Mouse (Mus musculus): ENCODE measurements around the gene Tex2. TPM values are rescaled to one million over a fixed set of nuclear protein-coding genes. Genes with fewer than 3 reads are reported as not detected.
"Not testable (repeated sequence)": the region's sequence is repeated elsewhere in the genome, so short reads cannot be mapped to it uniquely, and the experiment has no call there.

Tex2 gene
- polyA plus RNA-seq, 1 experiment from 2014 or later, result 6.9 TPM

- Histone ChIP-seq H3K4me3 (no peak overlapping the region), H3K4me1 (peaks cover 20% of the 10 kb centered on the region), H3K27ac (no peak overlapping the region), H3K36me3 (peaks cover 10% of the 10 kb centered on the region), H3K27me3 (ENCODE audit: low read depth, poor library complexity, severe bottlenecking) (no peaks in the 10 kb centered on the region), H3K9me3 (replicated peaks) (no peaks in the 10 kb centered on the region)
- no peak for DNase-seq (ENCODE audit: low spot score)
- 83% methylated on average over 4 of the region's 4 CpGs for WGBS
Measured at GRCm38 (mm10) chr11:106503425-106503717, 109.9 kb downstream of the Tex2 start.

GRCm38 (mm10) chr11:106502631-106503424 lies 110.4 kb downstream of the Tex2 start:
- H3K27me3 ChIP-seq (ENCODE audit: low read depth, poor library complexity, severe bottlenecking), result no peaks in the 10 kb centered on the region
- DNase-seq (ENCODE audit: low spot score), result no peak
- H3K4me3 ChIP-seq, result no peak overlapping the region
- 71% methylated on average over 13 of the region's 13 CpGs for WGBS
- no peaks in the 10 kb centered on the region for H3K9me3 ChIP-seq (replicated peaks)
- 0 out of 2 replicates have a peak overlapping the region, but pooled peaks have one; percentile 99 for H3K27ac ChIP-seq
- peaks cover 7% of the 10 kb centered on the region; the same call in 1 of the 2 replicates for H3K36me3 ChIP-seq
- peaks cover 21% of the 10 kb centered on the region for H3K4me1 ChIP-seq

GRCm38 (mm10) chr11:106502159-106502505 lies 111.1 kb downstream of the Tex2 start:
- H3K27ac ChIP-seq, result peak overlapping the region; percentile 99
- H3K9me3 ChIP-seq (replicated peaks), result no peaks in the 10 kb centered on the region
- peak overlapping the region; percentile 87 for H3K4me3 ChIP-seq
- H3K4me1 ChIP-seq, result peaks cover 21% of the 10 kb centered on the region
- peaks cover 7% of the 10 kb centered on the region; the same call in 1 of the 2 replicates for H3K36me3 ChIP-seq
- DNase-seq (ENCODE audit: low spot score), result no peak
- no peaks in the 10 kb centered on the region for H3K27me3 ChIP-seq (ENCODE audit: low read depth, poor library complexity, severe bottlenecking)

- H3K36me3 ChIP-seq, result peaks cover 5% of the 10 kb centered on the region; the same call in 1 of the 2 replicates
- DNase-seq (ENCODE audit: low spot score), result peak; percentile 74
- no peaks in the 10 kb centered on the region for H3K27me3 ChIP-seq (ENCODE audit: low read depth, poor library complexity, severe bottlenecking)
- 2% methylated on average over 22 of the region's 22 CpGs for WGBS
- H3K4me3 ChIP-seq, result peak overlapping the region; percentile 87
- H3K27ac ChIP-seq, result peak overlapping the region; percentile 99
- H3K4me1 ChIP-seq, result peaks cover 21% of the 10 kb centered on the region
- H3K9me3 ChIP-seq (replicated peaks), result no peaks in the 10 kb centered on the region
Measured at GRCm38 (mm10) chr11:106501308-106502158, 111.7 kb downstream of the Tex2 start.

GRCm38 (mm10) chr11:106500393-106501307 lies 112.6 kb downstream of the Tex2 start:
- peak overlapping the region; percentile 87 for H3K4me3 ChIP-seq
- peaks cover 21% of the 10 kb centered on the region for H3K4me1 ChIP-seq
- peak overlapping the region; percentile 99 for H3K27ac ChIP-seq
- H3K36me3 ChIP-seq, result no peaks in the 10 kb centered on the region
- DNase-seq (ENCODE audit: low spot score), result peak; percentile 88
- under 1% methylated on average over 55 of the region's 55 CpGs for WGBS
- H3K9me3 ChIP-seq (replicated peaks), result no peaks in the 10 kb centered on the region
- no peaks in the 10 kb centered on the region for H3K27me3 ChIP-seq (ENCODE audit: low read depth, poor library complexity, severe bottlenecking)

GRCm38 (mm10) chr11:106498739-106499379 lies 114.4 kb downstream of the Tex2 start:
- Histone ChIP-seq H3K4me1 (peaks cover 21% of the 10 kb centered on the region), H3K27me3 (ENCODE audit: low read depth, poor library complexity, severe bottlenecking) (no peaks in the 10 kb centered on the region), H3K4me3 (no peak overlapping the region), H3K9me3 (replicated peaks) (no peaks in the 10 kb centered on the region), H3K27ac (no peak overlapping the region), H3K36me3 (no peaks in the 10 kb centered on the region)
- DNase-seq (ENCODE audit: low spot score), result no peak
- WGBS, result 40% methylated on average over 4 of the region's 4 CpGs

GRCm38 (mm10) chr11:106497926-106498325 lies 115.3 kb downstream of the Tex2 start:
- Histone ChIP-seq H3K4me3 (no peak overlapping the region), H3K36me3 (no peaks in the 10 kb centered on the region), H3K27ac (no peak overlapping the region), H3K4me1 (peaks cover 18% of the 10 kb centered on the region), H3K27me3 (ENCODE audit: low read depth, poor library complexity, severe bottlenecking) (no peaks in the 10 kb centered on the region), H3K9me3 (replicated peaks) (no peaks in the 10 kb centered on the region)
- DNase-seq (ENCODE audit: low spot score), result no peak
- WGBS, result 92% methylated on average over 2 of the region's 2 CpGs

GRCm38 (mm10) chr11:106497009-106497408 lies 116.2 kb downstream of the Tex2 start:
- not testable (repeated sequence) for H3K27ac ChIP-seq; H3K27me3 ChIP-seq (ENCODE audit: low read depth, poor library complexity, severe bottlenecking); DNase-seq (ENCODE audit: low spot score); H3K4me3 ChIP-seq; H3K9me3 ChIP-seq (replicated peaks); H3K36me3 ChIP-seq
- H3K4me1 ChIP-seq, result peaks cover 17% of the 10 kb centered on the region
- WGBS, result 94% methylated on average over 2 of the region's 2 CpGs

- H3K4me1 ChIP-seq, result peaks cover 11% of the 10 kb centered on the region
- no peak overlapping the region for H3K4me3 ChIP-seq
- H3K36me3 ChIP-seq, result no peaks in the 10 kb centered on the region
- H3K27me3 ChIP-seq (ENCODE audit: low read depth, poor library complexity, severe bottlenecking), result no peaks in the 10 kb centered on the region
- WGBS, result 83% methylated on average over 7 of the region's 7 CpGs
- no peaks in the 10 kb centered on the region for H3K9me3 ChIP-seq (replicated peaks)
- H3K27ac ChIP-seq, result no peak overlapping the region
- DNase-seq (ENCODE audit: low spot score), result no peak
Measured at GRCm38 (mm10) chr11:106492984-106493669, 120.1 kb downstream of the Tex2 start.

GRCm38 (mm10) chr11:106491393-106491792 lies 121.8 kb downstream of the Tex2 start:
- Histone ChIP-seq H3K4me1 (peaks cover 16% of the 10 kb centered on the region), H3K36me3 (no peaks in the 10 kb centered on the region), H3K4me3 (no peak overlapping the region), H3K9me3 (replicated peaks) (no peaks in the 10 kb centered on the region), H3K27ac (no peak overlapping the region), H3K27me3 (ENCODE audit: low read depth, poor library complexity, severe bottlenecking) (no peaks in the 10 kb centered on the region)
- under 1% methylated on average over 3 of the region's 3 CpGs for WGBS
- peak; percentile 60 for DNase-seq (ENCODE audit: low spot score)

- H3K4me3 ChIP-seq; H3K27me3 ChIP-seq (ENCODE audit: low read depth, poor library complexity, severe bottlenecking); H3K27ac ChIP-seq; H3K9me3 ChIP-seq (replicated peaks); DNase-seq (ENCODE audit: low spot score); H3K36me3 ChIP-seq: not testable (repeated sequence)
- peaks cover 23% of the 10 kb centered on the region for H3K4me1 ChIP-seq
- WGBS, result 91% methylated on average over 6 of the region's 6 CpGs
Measured at GRCm38 (mm10) chr11:106490600-106490999, 122.6 kb downstream of the Tex2 start.

- 51% methylated on average over 10 of the region's 10 CpGs for WGBS
Measured at GRCm38 (mm10) chr11:106490057-106490456, 123.2 kb downstream of the Tex2 start.

More at GRCm38 (mm10) chr11:106490057-106490456, 123.2 kb downstream of the Tex2 start:
- DNase-seq (ENCODE audit: low spot score), result no peak
- peaks cover 23% of the 10 kb centered on the region for H3K4me1 ChIP-seq
- no peak overlapping the region for H3K27ac ChIP-seq
- H3K36me3 ChIP-seq, result no peaks in the 10 kb centered on the region
- no peaks in the 10 kb centered on the region for H3K27me3 ChIP-seq (ENCODE audit: low read depth, poor library complexity, severe bottlenecking)
- no peaks in the 10 kb centered on the region for H3K9me3 ChIP-seq (replicated peaks)
- no peak overlapping the region for H3K4me3 ChIP-seq
